Mouse (Mus musculus) G1E (cell line): ENCODE data around the gene Slc26a1.

Experiments
- CTCF ChIP-seq: IDR thresholded peaks from 2 replicates; pipeline ENCODE4 v1.5.1; 2012; ENCODE audit warnings: low read depth, low read length, inconsistent platforms, mixed read lengths
- GATA1 ChIP-seq: IDR thresholded peaks from 2 replicates; pipeline ENCODE4 v1.6.1; 2012; ENCODE audit warnings: borderline replicate concordance, low read length, inconsistent platforms, mixed read lengths
- TAL1 ChIP-seq: conservative IDR thresholded peaks from 2 replicates; pipeline ENCODE4 v1.6.1; 2012; ENCODE audit warnings: low read depth, low read length, inconsistent platforms, mixed read lengths

GRCm38 (mm10) chr5:108650341-108650740 lies 25.0 kb downstream of the Slc26a1 start:
- no peak for TF ChIP-seq CTCF
- TF ChIP-seq TAL1, result no peak
- no peak for TF ChIP-seq GATA1
